Mouse (Mus musculus) neural tube, embryonic 12.5 days (tissue): Measurements from ENCODE around the gene 3110082I17Rik. TPM values are rescaled to one million over a fixed set of nuclear protein-coding genes. Genes with fewer than 3 reads are reported as not detected.

Source experiments
- ATAC-seq: fragments of 200-750 bp; cut with Nextera tagmentation; 2 replicates; pipeline ENCODE4 v1.8.0; 2017; ENCODE audit warnings: low read depth, mild to moderate bottlenecking, moderate TSS enrichment, moderate library complexity; ENCODE audit not compliant: low FRiP score
- H3K27ac ChIP-seq: fragments of 300-500 bp; sonication (generic); 2 replicates; pipeline ENCODE4 v1.5.1; 2016
- H3K27me3 ChIP-seq: fragments of 300-500 bp; sonication (generic); replicated peaks from 2 replicates; pipeline ENCODE4 v1.6.1; 2016; ENCODE audit warnings: mild to moderate bottlenecking
- H3K36me3 ChIP-seq: fragments of 300-500 bp; sonication (generic); 2 replicates; pipeline ENCODE4 v1.6.1; 2016; ENCODE audit warnings: mild to moderate bottlenecking
- H3K4me1 ChIP-seq: fragments of 300-500 bp; sonication (generic); 2 replicates; pipeline ENCODE4 v1.6.1; 2016
- H3K4me2 ChIP-seq: fragments of 300-500 bp; sonication (generic); replicated peaks from 2 replicates; pipeline ENCODE4 v1.6.1; 2016; ENCODE audit warnings: mild to moderate bottlenecking
- H3K4me3 ChIP-seq: fragments of 300-500 bp; sonication (generic); 2 replicates; pipeline ENCODE4 v1.5.1; 2016
- H3K9ac ChIP-seq: fragments of 300-500 bp; sonication (generic); 2 replicates; pipeline ENCODE4 v1.6.1; 2016; ENCODE audit warnings: mild to moderate bottlenecking
- H3K9me3 ChIP-seq: fragments of 300-500 bp; sonication (generic); 2 replicates; pipeline ENCODE4 v1.6.1; 2016; ENCODE audit warnings: mild to moderate bottlenecking
- WGBS: fragments of 180-500 bp; shearing (Covaris S2); methylation state at CpG from one replicate; pipeline ENCODE4 v1.1.7; 2016; 5-methylcytosine and 5-hydroxymethylcytosine counted together
- polyA plus RNA-seq: library from polyadenylated mRNA; unstranded; fragments of >200 nt; fragmentation: Nextera tagmentation; extraction: Ambion mirVana; gene quantifications from 2 replicates; pipeline ENCODE4 v1.2.1, GENCODE M21; 2016

The 3110082I17Rik gene
- polyA plus RNA-seq, 1 experiment from 2014 or later: 24.1 TPM

GRCm38 (mm10) chr5:139432747-139433508 is 27.4 kb downstream of the 3110082I17Rik start:
- peaks cover 69% of the 10 kb centered on the region for H3K4me1 ChIP-seq
- H3K4me2 ChIP-seq: no peak overlapping the region
- ATAC-seq: no peak
- H3K36me3 ChIP-seq: no peaks in the 10 kb centered on the region
- no peaks in the 10 kb centered on the region for H3K9me3 ChIP-seq
- H3K4me3 ChIP-seq: no peak overlapping the region
- H3K9ac ChIP-seq: no peak overlapping the region
- H3K27me3 ChIP-seq: no peaks in the 10 kb centered on the region
- no peak overlapping the region for H3K27ac ChIP-seq
- WGBS: 61% methylated on average over 7 of the region's 7 CpGs

- H3K4me3 ChIP-seq: no peak overlapping the region
- H3K27ac ChIP-seq: no peak overlapping the region
- no peak for ATAC-seq
- 58% methylated on average over 6 of the region's 6 CpGs for WGBS
- H3K9me3 ChIP-seq: no peaks in the 10 kb centered on the region
- H3K4me1 ChIP-seq: peaks cover 69% of the 10 kb centered on the region
- no peak overlapping the region for H3K9ac ChIP-seq
- no peaks in the 10 kb centered on the region for H3K27me3 ChIP-seq
- no peaks in the 10 kb centered on the region for H3K36me3 ChIP-seq
- H3K4me2 ChIP-seq: no peak overlapping the region
Measured at GRCm38 (mm10) chr5:139432333-139432732, 28.0 kb downstream of the 3110082I17Rik start.

- H3K9me3 ChIP-seq: no peaks in the 10 kb centered on the region
- H3K4me2 ChIP-seq: no peak overlapping the region
- H3K4me1 ChIP-seq: peaks cover 56% of the 10 kb centered on the region
- 47% methylated on average over 12 of the region's 12 CpGs for WGBS
- H3K27me3 ChIP-seq: no peaks in the 10 kb centered on the region
- ATAC-seq: no peak
- H3K4me3 ChIP-seq: no peak overlapping the region
- 0 out of 2 replicates have a peak overlapping the region, but pooled peaks have one; percentile 3 for H3K9ac ChIP-seq
- peaks cover 6% of the 10 kb centered on the region for H3K36me3 ChIP-seq
- peak overlapping the region; percentile 7; the same call in 1 of the 2 replicates for H3K27ac ChIP-seq
Measured at GRCm38 (mm10) chr5:139429818-139430341, 30.4 kb downstream of the 3110082I17Rik start.

GRCm38 (mm10) chr5:139427989-139428388 is 32.3 kb downstream of the 3110082I17Rik start:
- WGBS: 87% methylated on average over 9 of the region's 9 CpGs

GRCm38 (mm10) chr5:139427001-139427400 is 33.3 kb downstream of the 3110082I17Rik start:
- Histone ChIP-seq H3K36me3 (peaks cover 6% of the 10 kb centered on the region), H3K27me3 (no peaks in the 10 kb centered on the region), H3K4me1 (peaks cover 46% of the 10 kb centered on the region), H3K4me3 (no peak overlapping the region), H3K9me3 (no peaks in the 10 kb centered on the region), H3K4me2 (no peak overlapping the region), H3K27ac (no peak overlapping the region), H3K9ac (no peak overlapping the region)
- 81% methylated on average over 9 of the region's 9 CpGs for WGBS
- no peak for ATAC-seq

More at GRCm38 (mm10) chr5:139427989-139428388, 32.3 kb downstream of the 3110082I17Rik start:
- no peak for ATAC-seq
- peaks cover 6% of the 10 kb centered on the region for H3K36me3 ChIP-seq
- H3K4me2 ChIP-seq: no peak overlapping the region
- H3K9ac ChIP-seq: no peak overlapping the region
- no peaks in the 10 kb centered on the region for H3K27me3 ChIP-seq
- no peaks in the 10 kb centered on the region for H3K9me3 ChIP-seq
- peaks cover 48% of the 10 kb centered on the region for H3K4me1 ChIP-seq
- no peak overlapping the region for H3K27ac ChIP-seq
- no peak overlapping the region for H3K4me3 ChIP-seq

GRCm38 (mm10) chr5:139425198-139425597 is 35.1 kb downstream of the 3110082I17Rik start:
- H3K4me1 ChIP-seq: peaks cover 32% of the 10 kb centered on the region
- ATAC-seq: no peak
- 86% methylated on average over 9 of the region's 9 CpGs for WGBS

GRCm38 (mm10) chr5:139423026-139423865 is 37.1 kb downstream of the 3110082I17Rik start, which contains the start of gene Gper1:
TSS of gene Gper1 (plus strand) at chr5:139423151.
- no peak for ATAC-seq
- WGBS: 55% methylated on average over 21 of the region's 21 CpGs
- Histone ChIP-seq H3K4me2 (peak within 1 kb of the TSS; percentile 51), H3K36me3 (peaks cover 6% of the 10 kb centered on the region), H3K4me1 (peaks cover 33% of the 10 kb centered on the region), H3K27me3 (no peaks in the 10 kb centered on the region), H3K27ac (no peak within 1 kb of the TSS), H3K9ac (peak within 1 kb of the TSS; percentile 48), H3K4me3 (peak within 1 kb of the TSS; percentile 22), H3K9me3 (no peaks in the 10 kb centered on the region)

More at GRCm38 (mm10) chr5:139425198-139425597, 35.1 kb downstream of the 3110082I17Rik start:
- no peak overlapping the region for H3K4me3 ChIP-seq
- H3K9me3 ChIP-seq: no peaks in the 10 kb centered on the region
- no peak overlapping the region for H3K4me2 ChIP-seq
- H3K27me3 ChIP-seq: no peaks in the 10 kb centered on the region
- no peak overlapping the region for H3K27ac ChIP-seq
- H3K9ac ChIP-seq: no peak overlapping the region
- H3K36me3 ChIP-seq: peaks cover 6% of the 10 kb centered on the region

GRCm38 (mm10) chr5:139418633-139419032 is 41.7 kb downstream of the 3110082I17Rik start:
- peak; percentile 84 for ATAC-seq
- Histone ChIP-seq H3K36me3 (0 out of 2 replicates have a peak, but pooled peaks cover 5% of the 10 kb centered on the region), H3K4me3 (no peak overlapping the region), H3K27me3 (no peaks in the 10 kb centered on the region), H3K9ac (no peak overlapping the region), H3K9me3 (no peaks in the 10 kb centered on the region), H3K4me1 (peaks cover 34% of the 10 kb centered on the region), H3K4me2 (peak overlapping the region; percentile 28; the same call in 1 of the 2 replicates), H3K27ac (peak overlapping the region; percentile 71)
- 3% methylated on average over 3 of the region's 3 CpGs for WGBS

GRCm38 (mm10) chr5:139418110-139418509 is 42.2 kb downstream of the 3110082I17Rik start:
- WGBS: 29% methylated on average over 2 of the region's 2 CpGs
- peaks cover 29% of the 10 kb centered on the region for H3K4me1 ChIP-seq
- no peaks in the 10 kb centered on the region for H3K9me3 ChIP-seq
- H3K9ac ChIP-seq: no peak overlapping the region
- H3K27ac ChIP-seq: peak overlapping the region; percentile 71
- 0 out of 2 replicates have a peak, but pooled peaks cover 5% of the 10 kb centered on the region for H3K36me3 ChIP-seq
- no peaks in the 10 kb centered on the region for H3K27me3 ChIP-seq
- no peak overlapping the region for H3K4me2 ChIP-seq
- 0 out of 2 replicates have a peak, but pooled peaks have one; percentile 43 for ATAC-seq
- no peak overlapping the region for H3K4me3 ChIP-seq

- Histone ChIP-seq H3K9ac (no peak overlapping the region), H3K4me2 (no peak overlapping the region), H3K4me3 (no peak overlapping the region), H3K36me3 (0 out of 2 replicates have a peak, but pooled peaks cover 5% of the 10 kb centered on the region), H3K4me1 (peaks cover 22% of the 10 kb centered on the region), H3K27ac (no peak overlapping the region), H3K27me3 (no peaks in the 10 kb centered on the region), H3K9me3 (no peaks in the 10 kb centered on the region)
- WGBS: 93% methylated on average over 3 of the region's 3 CpGs
- no peak for ATAC-seq
Measured at GRCm38 (mm10) chr5:139417480-139417879, 42.8 kb downstream of the 3110082I17Rik start.

- 0 out of 2 replicates have a peak, but pooled peaks cover 5% of the 10 kb centered on the region for H3K36me3 ChIP-seq
- H3K4me1 ChIP-seq: peaks cover 23% of the 10 kb centered on the region
- no peak overlapping the region for H3K4me2 ChIP-seq
- no peak for ATAC-seq
- H3K4me3 ChIP-seq: no peak overlapping the region
- no peak overlapping the region for H3K9ac ChIP-seq
- WGBS: 95% methylated on average over 4 of the region's 4 CpGs
- no peaks in the 10 kb centered on the region for H3K9me3 ChIP-seq
- H3K27ac ChIP-seq: no peak overlapping the region
- no peaks in the 10 kb centered on the region for H3K27me3 ChIP-seq
Measured at GRCm38 (mm10) chr5:139416942-139417341, 43.4 kb downstream of the 3110082I17Rik start.

- H3K9me3 ChIP-seq: no peaks in the 10 kb centered on the region
- no peak overlapping the region for H3K27ac ChIP-seq
- no peak overlapping the region for H3K4me3 ChIP-seq
- H3K36me3 ChIP-seq: 0 out of 2 replicates have a peak, but pooled peaks cover 5% of the 10 kb centered on the region
- no peak overlapping the region for H3K9ac ChIP-seq
- peaks cover 25% of the 10 kb centered on the region for H3K4me1 ChIP-seq
- H3K27me3 ChIP-seq: no peaks in the 10 kb centered on the region
- 88% methylated on average over 5 of the region's 5 CpGs for WGBS
- ATAC-seq: no peak
- H3K4me2 ChIP-seq: no peak overlapping the region
Measured at GRCm38 (mm10) chr5:139415001-139415400, 45.3 kb downstream of the 3110082I17Rik start.
